Mouse (Mus musculus) ovary, postnatal 36 days (tissue): Measurements from ENCODE around the gene Ccdc189.
"Not testable (repeated sequence)": the region's sequence is repeated elsewhere in the genome, so short reads cannot be mapped to it uniquely, and the experiment has no call there.

Source experiments
- DNase-seq: peaks from one replicate; pipeline ENCODE4 v3.0.0; 2022; ENCODE audit warnings: low spot score, mixed read lengths

Ccdc189 gene

GRCm38 (mm10) chr7:127588011-127588871, at the start of gene Ccdc189, which contains the start of gene Rnf40:
TSS of gene Ccdc189 (minus strand) at chr7:127588595.
TSS of gene Rnf40 (plus strand) at chr7:127588767.
- DNase-seq, result peak; percentile 88

- peak; percentile 83 for DNase-seq
Observed at GRCm38 (mm10) chr7:127636963-127637362, 48.6 kb upstream of the Ccdc189 start.

- no peak for DNase-seq
Observed at GRCm38 (mm10) chr7:127631416-127631815, 43.0 kb upstream of the Ccdc189 start.

GRCm38 (mm10) chr7:127628646-127629045, 40.3 kb upstream of the Ccdc189 start:
- DNase-seq, result no peak

DNA sequence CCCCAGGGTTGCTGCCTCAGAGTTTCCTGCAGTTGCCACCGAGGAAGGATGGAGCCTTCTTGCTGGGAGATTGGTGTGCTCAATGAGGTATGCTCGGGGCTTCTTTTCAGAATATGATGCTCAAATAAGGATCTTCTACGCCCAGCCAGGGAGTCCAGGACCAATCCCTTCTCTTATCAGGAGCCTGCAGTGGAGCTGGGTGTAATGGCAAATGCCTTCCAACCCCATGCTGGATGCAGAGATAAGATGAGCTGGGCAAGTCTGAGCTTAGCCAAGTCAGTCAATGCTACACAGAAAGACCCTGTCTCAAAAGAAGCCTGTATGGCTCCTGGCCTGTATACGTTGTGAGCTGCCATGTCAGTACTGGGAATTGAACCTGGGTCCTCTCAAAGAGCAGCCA, 38.1 kb upstream of the Ccdc189 start:
- DNase-seq, result no peak

GRCm38 (mm10) chr7:127626039-127626438, 37.6 kb upstream of the Ccdc189 start:
- DNase-seq, result no peak

DNA sequence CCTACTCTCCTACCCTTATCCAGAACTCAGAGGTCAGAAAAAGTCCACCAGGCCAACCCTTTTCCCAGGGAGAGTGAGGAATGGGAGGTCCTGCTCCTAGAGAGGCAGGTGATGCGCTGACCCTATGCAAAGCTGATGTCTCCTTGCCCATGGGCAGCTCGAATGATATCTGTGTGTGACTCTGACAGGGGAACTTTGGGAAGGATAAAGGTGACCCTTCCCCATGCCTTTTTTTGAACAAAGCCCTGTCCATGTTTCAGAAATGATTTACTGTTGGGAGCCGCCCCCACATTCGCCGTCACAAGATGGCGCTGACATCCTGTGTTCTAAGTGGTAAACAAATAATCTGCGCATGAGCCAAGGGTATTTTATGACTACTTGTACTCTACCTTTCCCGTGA, 30.0 kb upstream of the Ccdc189 start:
- DNase-seq, result not testable (repeated sequence)

- no peak for DNase-seq
Observed at GRCm38 (mm10) chr7:127617962-127618361, 29.6 kb upstream of the Ccdc189 start.

- no peak for DNase-seq
Observed at GRCm38 (mm10) chr7:127616881-127617280, 28.5 kb upstream of the Ccdc189 start.

DNA sequence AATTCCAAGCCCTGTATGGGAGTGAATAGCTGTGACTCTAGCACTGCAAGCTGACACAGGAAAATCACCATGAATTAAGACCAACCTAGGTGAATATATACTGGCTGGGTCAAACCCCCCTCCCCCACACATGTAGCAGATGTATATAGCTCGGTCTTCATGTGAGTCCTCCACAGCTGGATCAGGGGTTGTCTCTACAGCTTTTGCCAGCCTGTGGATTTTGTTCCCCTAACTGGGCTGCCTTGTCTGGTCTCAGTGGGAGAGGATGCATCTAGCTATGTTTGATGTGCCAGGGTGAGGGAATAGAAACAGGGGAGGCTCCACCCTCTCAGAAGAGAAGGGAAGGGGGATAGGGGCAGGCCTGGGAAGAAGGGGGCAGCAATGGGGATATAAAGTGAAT, 27.9 kb upstream of the Ccdc189 start:
- DNase-seq, result no peak

DNA sequence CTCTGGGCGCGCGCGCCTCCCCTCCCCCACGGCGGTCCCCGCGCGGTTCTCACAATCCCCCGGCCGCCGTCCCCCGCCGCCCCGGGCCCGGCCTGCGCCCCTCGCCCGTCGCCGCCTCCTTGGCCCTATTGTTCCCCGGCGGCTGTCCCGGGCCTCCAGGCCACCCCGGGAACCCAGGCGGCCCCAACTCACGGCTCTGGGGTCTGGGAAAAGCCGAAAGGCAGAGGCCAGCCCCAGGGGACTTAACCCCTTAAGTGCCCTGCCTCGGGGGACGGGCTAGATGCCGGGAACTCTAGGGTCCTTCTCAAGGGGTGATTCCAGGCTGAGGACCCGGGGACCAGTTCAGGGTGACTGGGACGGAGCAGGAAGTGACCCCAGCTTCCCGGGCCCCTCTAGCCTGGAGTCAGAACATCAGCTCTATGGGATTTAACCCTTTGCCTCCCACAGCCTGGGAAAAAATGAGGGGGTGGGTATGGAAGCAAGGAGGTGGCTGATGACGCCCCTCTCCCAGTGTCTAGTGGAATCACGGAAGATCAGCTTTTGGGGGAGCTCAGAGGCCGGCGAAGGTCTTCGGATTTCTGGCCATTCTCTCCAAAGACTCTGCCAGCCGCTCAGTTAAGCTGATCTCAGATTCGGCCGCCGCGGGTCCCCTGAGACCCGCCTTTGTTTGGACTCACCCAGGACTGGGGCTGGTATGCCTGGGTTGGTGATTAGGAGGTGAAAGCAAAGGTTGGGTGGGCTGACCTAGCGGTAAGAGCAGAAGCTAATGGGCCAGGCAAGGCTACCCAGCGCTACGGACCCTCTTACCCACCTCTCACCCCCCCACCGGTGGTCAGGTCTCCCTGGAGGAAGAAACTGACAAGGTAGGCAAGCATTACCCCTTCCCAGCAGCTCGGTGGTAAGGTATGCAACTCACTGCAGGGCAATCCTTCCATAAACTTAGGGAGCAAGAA, 26.8 kb upstream of the Ccdc189 start, which contains the start of gene Zfp629:
Gene Zfp629 (minus strand): TSS at position 907 of the 953 bp plus-strand sequence.
- peak; percentile 72 for DNase-seq

- DNase-seq, result peak; percentile 74
Observed at GRCm38 (mm10) chr7:127614511-127614890, 26.1 kb upstream of the Ccdc189 start.

DNA sequence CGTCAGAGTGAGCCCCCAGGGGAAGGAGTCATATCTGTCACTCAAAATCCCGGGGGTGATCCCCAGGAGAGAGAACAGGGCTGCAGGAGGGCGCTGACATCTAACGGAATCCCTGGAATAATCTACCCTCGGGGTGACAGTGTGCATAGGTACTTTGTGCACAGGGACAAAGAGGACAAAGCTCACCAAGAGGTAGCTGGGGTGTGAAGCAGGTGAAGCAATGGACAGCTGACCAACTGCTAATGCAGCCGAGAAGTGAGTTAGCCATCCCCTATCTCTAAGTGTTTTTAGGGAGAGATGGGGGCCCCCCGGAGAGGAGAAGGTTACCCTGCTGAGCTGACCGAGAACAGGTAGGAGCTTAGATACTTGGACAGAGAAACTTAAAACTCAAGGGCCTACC, 25.7 kb upstream of the Ccdc189 start:
- DNase-seq, result no peak

DNA sequence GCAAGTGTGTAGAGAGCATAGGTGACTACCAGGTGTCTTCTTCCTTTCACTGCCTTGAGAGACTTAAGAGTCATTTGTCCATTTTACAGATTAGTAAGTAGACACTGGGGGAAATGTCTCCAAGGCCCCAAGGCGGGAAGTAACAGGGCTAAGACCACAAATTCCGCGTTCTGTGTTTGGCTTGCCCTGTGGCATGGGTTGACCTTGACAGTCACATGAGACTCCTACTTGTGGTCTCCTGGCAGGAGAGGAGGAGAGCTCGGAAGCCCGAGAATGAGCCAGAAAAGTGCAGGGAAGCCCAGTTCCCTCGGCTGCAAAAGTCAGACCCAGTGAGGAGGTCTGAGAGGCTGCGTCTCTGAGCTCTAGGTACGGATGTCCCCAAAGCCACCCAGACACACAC, 25.1 kb upstream of the Ccdc189 start:
- no peak for DNase-seq

- DNase-seq, result no peak
Observed at GRCm38 (mm10) chr7:127611561-127611960, 23.2 kb upstream of the Ccdc189 start.

GRCm38 (mm10) chr7:127611011-127611410, 22.6 kb upstream of the Ccdc189 start:
- no peak for DNase-seq

- no peak for DNase-seq
Observed at GRCm38 (mm10) chr7:127607150-127607549, 18.8 kb upstream of the Ccdc189 start.

GRCm38 (mm10) chr7:127604256-127604655, 15.9 kb upstream of the Ccdc189 start:
- DNase-seq, result no peak

DNA sequence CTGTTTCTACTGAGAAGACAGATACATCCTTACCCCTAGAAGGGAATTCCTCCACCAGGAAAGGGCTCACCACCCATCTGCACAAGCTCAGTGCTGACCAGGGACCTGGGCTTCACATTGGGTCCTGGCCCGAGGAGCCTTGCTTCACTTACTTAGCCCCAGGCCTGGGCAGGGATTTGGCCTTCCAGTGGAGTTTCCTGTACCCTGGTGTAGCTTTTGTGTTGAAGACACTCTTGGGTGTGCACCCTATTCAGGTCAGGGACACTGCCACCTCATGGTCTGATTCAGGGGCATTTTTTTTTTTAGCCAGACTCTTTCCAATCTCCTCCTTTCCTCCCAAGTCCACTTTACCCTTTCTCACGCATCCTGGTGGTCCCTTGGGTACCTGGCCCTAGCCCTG, 14.5 kb upstream of the Ccdc189 start:
- DNase-seq, result no peak

DNA sequence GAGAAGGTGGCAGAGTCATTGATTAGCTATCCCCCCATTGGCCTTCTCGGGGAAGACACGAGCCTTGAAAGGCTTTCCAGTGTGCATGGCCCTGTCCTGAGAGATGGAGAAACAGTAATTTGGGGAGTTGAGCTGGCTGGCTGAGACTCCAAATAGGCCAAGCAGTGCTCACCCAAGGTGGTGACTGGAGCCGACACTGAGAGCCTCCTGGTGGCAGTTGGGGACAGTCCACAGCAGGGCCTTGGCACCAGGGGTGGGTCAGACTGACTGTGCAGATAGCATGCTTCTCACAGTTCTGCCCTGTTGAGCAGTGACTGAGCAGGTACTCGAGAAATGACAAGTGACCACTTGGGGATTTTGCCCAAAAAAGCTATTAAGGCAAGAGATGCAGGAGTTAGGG, 13.3 kb upstream of the Ccdc189 start:
- DNase-seq, result no peak

GRCm38 (mm10) chr7:127600612-127601011, 12.2 kb upstream of the Ccdc189 start:
- no peak for DNase-seq

- DNase-seq, result no peak
Observed at GRCm38 (mm10) chr7:127596747-127597146, 8.4 kb upstream of the Ccdc189 start.

DNA sequence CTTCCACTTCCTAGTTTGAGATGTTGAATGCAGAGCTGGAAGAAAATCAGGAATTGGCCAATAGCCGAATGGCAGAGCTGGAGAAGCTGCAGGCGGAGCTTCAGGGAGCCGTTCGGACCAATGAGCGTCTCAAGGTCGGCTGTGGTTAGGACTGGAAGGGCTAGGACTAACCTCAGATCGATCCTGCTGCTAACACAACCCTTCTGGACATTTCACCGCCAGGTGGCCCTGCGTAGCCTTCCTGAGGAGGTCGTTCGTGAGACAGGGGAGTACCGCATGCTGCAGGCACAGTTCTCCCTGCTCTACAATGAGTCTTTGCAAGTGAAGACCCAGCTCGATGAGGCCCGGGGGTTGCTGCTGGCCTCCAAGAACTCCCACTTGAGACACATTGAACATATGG, 4.2 kb upstream of the Ccdc189 start:
- DNase-seq, result no peak
